Comparison of ENCODE assay signal across 9 mouse cellular contexts in genomic region chr2:170487890-170488502, GRCm38 (mm10). TPM values are rescaled to one million over a fixed set of nuclear protein-coding genes. Genes with fewer than 3 reads are reported as not detected.
DNase-seq lines count a peak whose midpoint lies in the region; ATAC-seq and TF ChIP-seq lines count a peak whose summit lies in the region.
"Had no signal": no experiment of that assay in that cellular context is flagged by ENCODE, and none has a peak within 500 bp of the region (broad histone marks: within the 10 kb centered on the region; RNA-seq: fewer than 3 reads in every experiment).

No protein-coding gene starts in this region.

- H3K36me3 ChIP-seq in kidney, postnatal 0 days (ENCODE audit: insufficient read depth, low read length) = no peaks in the 10 kb centered on the region
- H3K36me3 ChIP-seq in kidney, embryonic 16.5 days (ENCODE audit: insufficient read depth, low read length) = no peaks in the 10 kb centered on the region
- H3K36me3 ChIP-seq in hindbrain, embryonic 12.5 days = no peaks in the 10 kb centered on the region
- H3K36me3 ChIP-seq in neural tube, embryonic 12.5 days = no peaks in the 10 kb centered on the region
- H3K36me3 ChIP-seq in heart, embryonic 10.5 days = no peaks in the 10 kb centered on the region
- H3K36me3 ChIP-seq in heart, embryonic 12.5 days = no peaks in the 10 kb centered on the region
- H3K36me3 ChIP-seq: limb, embryonic 15.5 days had no signal

- no peak for ATAC-seq in kidney, postnatal 0 days (replicated peaks; ENCODE audit: low FRiP score, low read depth)
- ATAC-seq in kidney, embryonic 16.5 days (ENCODE audit: low FRiP score, low TSS enrichment) = no peak
- peak; percentile 73 for ATAC-seq in hindbrain, embryonic 12.5 days (ENCODE audit: low FRiP score)
- 0 out of 2 replicates have a peak, but pooled peaks have one; percentile 33 for ATAC-seq in neural tube, embryonic 12.5 days (ENCODE audit: low FRiP score, low read depth)
- no peak for ATAC-seq in heart, embryonic 12.5 days (ENCODE audit: insufficient number of reproducible peaks, low FRiP score)

- no peaks in the 10 kb centered on the region for H3K4me1 ChIP-seq in kidney, postnatal 0 days (replicated peaks; ENCODE audit: insufficient read depth, low read length)
- H3K4me1 ChIP-seq in kidney, embryonic 16.5 days (ENCODE audit: insufficient read depth, low read length) = no peaks in the 10 kb centered on the region
- 0 out of 2 replicates have a peak, but pooled peaks cover 2% of the 10 kb centered on the region for H3K4me1 ChIP-seq in hindbrain, embryonic 12.5 days
- no peaks in the 10 kb centered on the region for H3K4me1 ChIP-seq in neural tube, embryonic 12.5 days
- H3K4me1 ChIP-seq in heart, embryonic 10.5 days = no peaks in the 10 kb centered on the region
- no peaks in the 10 kb centered on the region for H3K4me1 ChIP-seq in heart, embryonic 12.5 days (replicated peaks)
- H3K4me1 ChIP-seq: limb, embryonic 15.5 days had no signal

- no peak overlapping the region for H3K4me2 ChIP-seq in kidney, postnatal 0 days (ENCODE audit: low read length)
- no peak overlapping the region for H3K4me2 ChIP-seq in kidney, embryonic 16.5 days (replicated peaks; ENCODE audit: low read depth, low read length)
- 0 out of 2 replicates have a peak overlapping the region, but pooled peaks have one; percentile 3 for H3K4me2 ChIP-seq in hindbrain, embryonic 12.5 days (replicated peaks)
- H3K4me2 ChIP-seq in neural tube, embryonic 12.5 days (replicated peaks) = no peak overlapping the region
- no peak overlapping the region for H3K4me2 ChIP-seq in heart, embryonic 12.5 days
- H3K4me2 ChIP-seq: limb, embryonic 15.5 days had no signal

- peaks cover 9% of the 10 kb centered on the region; the same call in 1 of the 2 replicates for H3K27me3 ChIP-seq in kidney, postnatal 0 days (ENCODE audit: insufficient read depth, low read length)
- peaks cover 33% of the 10 kb centered on the region for H3K27me3 ChIP-seq in kidney, embryonic 16.5 days (ENCODE audit: insufficient read depth, low read length)
- H3K27me3 ChIP-seq in hindbrain, embryonic 12.5 days = peaks cover 9% of the 10 kb centered on the region
- peaks cover 12% of the 10 kb centered on the region; the same call in 1 of the 2 replicates for H3K27me3 ChIP-seq in neural tube, embryonic 12.5 days (replicated peaks)
- H3K27me3 ChIP-seq in heart, embryonic 10.5 days (ENCODE audit: insufficient read depth, poor library complexity, severe bottlenecking) = peaks cover 99% of the 10 kb centered on the region
- peaks cover 93% of the 10 kb centered on the region for H3K27me3 ChIP-seq in heart, embryonic 12.5 days (replicated peaks)

- no peak for DNase-seq in kidney, postnatal 0 days (ENCODE audit: low spot score)
- peak; percentile 82 for DNase-seq in Muller cell, postnatal 12 days (ENCODE audit: inconsistent ontology term)
- no peak for DNase-seq in urinary bladder, adult 2 months (ENCODE audit: low spot score)
- no peak for DNase-seq in heart, embryonic 10.5 days (ENCODE audit: low spot score)

- no peak overlapping the region for H3K9ac ChIP-seq in kidney, postnatal 0 days (ENCODE audit: low read depth, low read length)
- no peak overlapping the region for H3K9ac ChIP-seq in kidney, embryonic 16.5 days (replicated peaks; ENCODE audit: low read length)
- no peak overlapping the region for H3K9ac ChIP-seq in hindbrain, embryonic 12.5 days
- no peak overlapping the region for H3K9ac ChIP-seq in neural tube, embryonic 12.5 days
- no peak overlapping the region for H3K9ac ChIP-seq in heart, embryonic 12.5 days
- H3K9ac ChIP-seq: limb, embryonic 15.5 days had no signal

- no peaks in the 10 kb centered on the region for H3K9me3 ChIP-seq in kidney, postnatal 0 days (replicated peaks; ENCODE audit: low read length)
- no peaks in the 10 kb centered on the region for H3K9me3 ChIP-seq in kidney, embryonic 16.5 days (ENCODE audit: low read length)
- no peaks in the 10 kb centered on the region for H3K9me3 ChIP-seq in hindbrain, embryonic 12.5 days (replicated peaks)
- no peaks in the 10 kb centered on the region for H3K9me3 ChIP-seq in neural tube, embryonic 12.5 days
- no peaks in the 10 kb centered on the region for H3K9me3 ChIP-seq in heart, embryonic 10.5 days
- no peaks in the 10 kb centered on the region for H3K9me3 ChIP-seq in heart, embryonic 12.5 days (replicated peaks)
- H3K9me3 ChIP-seq: limb, embryonic 15.5 days had no signal

- no peak overlapping the region for H3K27ac ChIP-seq in kidney, postnatal 0 days
- no peak overlapping the region for H3K27ac ChIP-seq in kidney, embryonic 16.5 days (ENCODE audit: low read length)
- 0 out of 2 replicates have a peak overlapping the region, but pooled peaks have one; percentile 36 for H3K27ac ChIP-seq in hindbrain, embryonic 12.5 days
- no peak overlapping the region for H3K27ac ChIP-seq in neural tube, embryonic 12.5 days
- H3K27ac ChIP-seq in heart, embryonic 10.5 days = no peak overlapping the region
- no peak overlapping the region for H3K27ac ChIP-seq in heart, embryonic 12.5 days (ENCODE audit: poor library complexity, severe bottlenecking)
- H3K27ac ChIP-seq: limb, embryonic 15.5 days had no signal

- no peak overlapping the region for H3K4me3 ChIP-seq in kidney, postnatal 0 days (replicated peaks; ENCODE audit: low read depth, low read length)
- no peak overlapping the region for H3K4me3 ChIP-seq in kidney, embryonic 16.5 days (ENCODE audit: low read length)
- no peak overlapping the region for H3K4me3 ChIP-seq in hindbrain, embryonic 12.5 days
- no peak overlapping the region for H3K4me3 ChIP-seq in neural tube, embryonic 12.5 days
- H3K4me3 ChIP-seq in heart, embryonic 10.5 days = no peak overlapping the region
- H3K4me3 ChIP-seq in heart, embryonic 12.5 days = no peak overlapping the region
- H3K4me3 ChIP-seq: limb, embryonic 15.5 days had no signal

- WGBS in kidney, postnatal 0 days = 59% methylated on average over 26 of the region's 26 CpGs
- 61% methylated on average over 26 of the region's 26 CpGs for WGBS in kidney, embryonic 16.5 days
- 44% methylated on average over 26 of the region's 26 CpGs for WGBS in hindbrain, embryonic 12.5 days
- WGBS in neural tube, embryonic 12.5 days = 52% methylated on average over 26 of the region's 26 CpGs
- WGBS in heart, embryonic 10.5 days = 60% methylated on average over 26 of the region's 26 CpGs
- 54% methylated on average over 26 of the region's 26 CpGs for WGBS in heart, embryonic 12.5 days

- TF ChIP-seq CTCF in kidney, postnatal 0 days (IDR thresholded peaks at IDR 0.05; ENCODE audit: low read depth) = peak; percentile 69

RNA-seq across cellular contexts. Expression of gene Pfdn4, which starts 8.2 kb away (rescaled TPM):
- 105 and 113 TPM in 2 replicates for polyA plus RNA-seq in kidney, postnatal 0 days (2015; fragmentation: Nextera tagmentation; extraction: Ambion mirVana)
- 56.4 and 74.0 TPM in 2 replicates for polyA plus RNA-seq in kidney, embryonic 16.5 days (2015; fragmentation: Nextera tagmentation; extraction: Ambion mirVana)
- 128 and 139 TPM in 2 replicates for polyA plus RNA-seq in hindbrain, embryonic 12.5 days (2016; fragmentation: Nextera tagmentation; extraction: Ambion mirVana)
- polyA plus RNA-seq in neural tube, embryonic 12.5 days (2016; fragmentation: Nextera tagmentation; extraction: Ambion mirVana) = 145 and 147 TPM in 2 replicates
- polyA plus RNA-seq in urinary bladder, adult 2 months (2012; rRNA removed) = 24.3 and 31.9 TPM in 2 replicates
- polyA plus RNA-seq in heart, embryonic 10.5 days (2016; fragmentation: Nextera tagmentation; extraction: Ambion mirVana) = 57.2 and 71.5 TPM in 2 replicates
- 63.1 and 67.1 TPM in 2 replicates for polyA plus RNA-seq in heart, embryonic 12.5 days (2016; fragmentation: Nextera tagmentation; extraction: Ambion mirVana)

RNA-seq across cellular contexts. Expression of gene Cyp24a1, which starts 8.9 kb away (rescaled TPM):
- polyA plus RNA-seq in kidney, postnatal 0 days (2015; fragmentation: Nextera tagmentation; extraction: Ambion mirVana) = 7.4 TPM in 2 replicates
- 3.2 and 4.0 TPM in 2 replicates for polyA plus RNA-seq in kidney, embryonic 16.5 days (2015; fragmentation: Nextera tagmentation; extraction: Ambion mirVana)
- polyA plus RNA-seq in hindbrain, embryonic 12.5 days (2016; fragmentation: Nextera tagmentation; extraction: Ambion mirVana) = 0.10 TPM in 1 of 2 replicates, not detected in the other
- polyA plus RNA-seq in neural tube, embryonic 12.5 days (2016; fragmentation: Nextera tagmentation; extraction: Ambion mirVana) = 0.05 TPM in 2 replicates
- not detected in 2 replicates for polyA plus RNA-seq in urinary bladder, adult 2 months (2012; rRNA removed)
- not detected in 2 replicates for polyA plus RNA-seq in heart, embryonic 10.5 days (2016; fragmentation: Nextera tagmentation; extraction: Ambion mirVana)
- polyA plus RNA-seq in heart, embryonic 12.5 days (2016; fragmentation: Nextera tagmentation; extraction: Ambion mirVana) = not detected in 2 replicates
- polyA plus RNA-seq: limb, embryonic 15.5 days had no signal

Comparison
In these comparisons a context has a peak if more than half of its experiments do, and no peak if none do; other contexts are left out.
1. ATAC-seq: peak in hindbrain, embryonic 12.5 days (single experiment) and neural tube, embryonic 12.5 days (single experiment); none in kidney, postnatal 0 days (single experiment), kidney, embryonic 16.5 days (single experiment) and heart, embryonic 12.5 days (single experiment).